Mouse (Mus musculus): ENCODE data around the gene Zfp534.
"Not testable (repeated sequence)": the region's sequence is repeated elsewhere in the genome, so short reads cannot be mapped to it uniquely, and the experiment has no call there.

Gene Zfp534

GRCm38 (mm10) chr4:147702453-147702852, at the start of gene Zfp534:
Gene Zfp534, minus strand, starts transcription at chr4:147702553.
- not testable (repeated sequence) for DNase-seq (ENCODE audit: low read depth)

GRCm38 (mm10) chr4:147746255-147746654, 43.9 kb upstream of the Zfp534 start:
- DNase-seq (ENCODE audit: low read depth), result not testable (repeated sequence)

- not testable (repeated sequence) for DNase-seq (ENCODE audit: low read depth)
These were observed 36.5 kb upstream of the Zfp534 start for GRCm38 (mm10) chr4:147738636-147739369.

GRCm38 (mm10) chr4:147655245-147655644, 47.1 kb downstream of the Zfp534 start:
- not testable (repeated sequence) for DNase-seq (ENCODE audit: low read depth)

GRCm38 (mm10) chr4:147647407-147647806, 54.9 kb downstream of the Zfp534 start:
- not testable (repeated sequence) for DNase-seq (ENCODE audit: low read depth)

GRCm38 (mm10) chr4:147642413-147642812, 59.9 kb downstream of the Zfp534 start, which contains the start of gene Zfp979:
Gene Zfp979, minus strand, starts transcription at chr4:147642513.
- DNase-seq (ENCODE audit: low read depth), result not testable (repeated sequence)

GRCm38 (mm10) chr4:147641932-147642331, 60.4 kb downstream of the Zfp534 start:
- DNase-seq (ENCODE audit: low read depth), result not testable (repeated sequence)

GRCm38 (mm10) chr4:147633818-147634262, 68.5 kb downstream of the Zfp534 start:
- not testable (repeated sequence) for DNase-seq (ENCODE audit: low read depth)

Data from c-Kit-positive CD71-negative TER-119-negative erythroid progenitor cells, embryonic 14.5 days (primary cell).